Mouse (Mus musculus): ENCODE results near the gene Sorbs2. TPM values are rescaled to one million over a fixed set of nuclear protein-coding genes. Genes with fewer than 3 reads are reported as not detected.

Sorbs2 gene
- polyA plus RNA-seq (2012; rRNA removed) (2.5 and 3.7 TPM in 2 replicates), polyA plus RNA-seq (2014; fragmentation: Nextera tagmentation; extraction: Ambion mirVana) (6.2 and 7.0 TPM in 2 replicates)

- ATAC-seq (ENCODE audit: insufficient read depth): no peak
- H3K9me3 ChIP-seq (ENCODE audit: control insufficient read depth, low read length): no peaks in the 10 kb centered on the region
- no peak within 1 kb of the TSS for H3K4me3 ChIP-seq (ENCODE audit: insufficient read depth in 1 of 2, low read depth in 2 of 2, low read length in 2 of 2)
- 23% methylated on average over 16 of the region's 16 CpGs for WGBS (ENCODE audit: insufficient replicate concordance)
- no peak within 1 kb of the TSS for H3K4me2 ChIP-seq (ENCODE audit: low read depth)
- TF ChIP-seq EP300 (IDR thresholded peaks at IDR 0.05; ENCODE audit: low read depth) (no peak), CTCF (IDR thresholded peaks at IDR 0.05; ENCODE audit: low read depth) (no peak)
- no peaks in the 10 kb centered on the region for H3K4me1 ChIP-seq (replicated peaks; ENCODE audit: control insufficient read depth in 2 of 2, insufficient read depth in 2 of 2, low read length in 1 of 2)
- no peak within 1 kb of the TSS for H3K27ac ChIP-seq
- no peaks in the 10 kb centered on the region for H3K27me3 ChIP-seq (ENCODE audit: control insufficient read depth, insufficient read depth, low read length)
- DNase-seq (ENCODE audit: low read depth in 3 of 3, low spot score in 3 of 3): no peak
- no peaks in the 10 kb centered on the region for H3K36me3 ChIP-seq (replicated peaks; ENCODE audit: control insufficient read depth, insufficient read depth, low read depth)
- H3K9ac ChIP-seq (replicated peaks): no peak within 1 kb of the TSS
These were observed at the start of gene Sorbs2 for GRCm38 (mm10) chr8:45507634-45508321. Sorbs2 (plus strand) TSS chr8:45507788.

GRCm38 (mm10) chr8:45457874-45458273, 49.7 kb upstream of the Sorbs2 start:
- H3K4me1 ChIP-seq (replicated peaks; ENCODE audit: control insufficient read depth in 2 of 2, insufficient read depth in 2 of 2, low read length in 1 of 2): no peaks in the 10 kb centered on the region
- H3K4me3 ChIP-seq (ENCODE audit: insufficient read depth in 1 of 2, low read depth in 2 of 2, low read length in 2 of 2): no peak overlapping the region
- no peak overlapping the region for H3K27ac ChIP-seq
- no peak for ATAC-seq (ENCODE audit: insufficient read depth)
- no peaks in the 10 kb centered on the region for H3K27me3 ChIP-seq (ENCODE audit: control insufficient read depth, insufficient read depth, low read length)
- H3K9ac ChIP-seq (replicated peaks): no peak overlapping the region
- TF ChIP-seq CTCF (IDR thresholded peaks at IDR 0.05; ENCODE audit: low read depth) (no peak), EP300 (IDR thresholded peaks at IDR 0.05; ENCODE audit: low read depth) (no peak)
- no peak overlapping the region for H3K4me2 ChIP-seq (ENCODE audit: low read depth)
- H3K9me3 ChIP-seq (ENCODE audit: control insufficient read depth, low read length): no peaks in the 10 kb centered on the region
- H3K36me3 ChIP-seq (replicated peaks; ENCODE audit: control insufficient read depth, insufficient read depth, low read depth): no peaks in the 10 kb centered on the region
- DNase-seq (ENCODE audit: low read depth in 3 of 3, low spot score in 3 of 3): no peak

GRCm38 (mm10) chr8:45469006-45469405, 38.6 kb upstream of the Sorbs2 start:
- H3K27me3 ChIP-seq (ENCODE audit: control insufficient read depth, insufficient read depth, low read length): no peaks in the 10 kb centered on the region
- H3K4me2 ChIP-seq (ENCODE audit: low read depth): no peak overlapping the region
- H3K27ac ChIP-seq: no peak overlapping the region
- ATAC-seq (ENCODE audit: insufficient read depth): no peak
- H3K4me3 ChIP-seq (ENCODE audit: insufficient read depth in 1 of 2, low read depth in 2 of 2, low read length in 2 of 2): no peak overlapping the region
- H3K4me1 ChIP-seq (replicated peaks; ENCODE audit: control insufficient read depth in 2 of 2, insufficient read depth in 2 of 2, low read length in 1 of 2): no peaks in the 10 kb centered on the region
- TF ChIP-seq EP300 (IDR thresholded peaks at IDR 0.05; ENCODE audit: low read depth) (no peak), CTCF (IDR thresholded peaks at IDR 0.05; ENCODE audit: low read depth) (no peak)
- DNase-seq (ENCODE audit: low read depth in 3 of 3, low spot score in 3 of 3): no peak
- WGBS (ENCODE audit: insufficient replicate concordance): 58% methylated on average over 2 of the region's 2 CpGs
- no peak overlapping the region for H3K9ac ChIP-seq (replicated peaks)
- no peaks in the 10 kb centered on the region for H3K36me3 ChIP-seq (replicated peaks; ENCODE audit: control insufficient read depth, insufficient read depth, low read depth)
- H3K9me3 ChIP-seq (ENCODE audit: control insufficient read depth, low read length): no peaks in the 10 kb centered on the region

GRCm38 (mm10) chr8:45469507-45470178, 37.9 kb upstream of the Sorbs2 start:
- TF ChIP-seq EP300 (IDR thresholded peaks at IDR 0.05; ENCODE audit: low read depth): no peak
- no peak for TF ChIP-seq CTCF (IDR thresholded peaks at IDR 0.05; ENCODE audit: low read depth)
- no peak overlapping the region for H3K27ac ChIP-seq
- no peak overlapping the region for H3K9ac ChIP-seq (replicated peaks)
- WGBS (ENCODE audit: insufficient replicate concordance): 38% methylated on average over 8 of the region's 8 CpGs
- no peaks in the 10 kb centered on the region for H3K36me3 ChIP-seq (replicated peaks; ENCODE audit: control insufficient read depth, insufficient read depth, low read depth)
- H3K9me3 ChIP-seq (ENCODE audit: control insufficient read depth, low read length): no peaks in the 10 kb centered on the region
- H3K4me1 ChIP-seq (replicated peaks; ENCODE audit: control insufficient read depth in 2 of 2, insufficient read depth in 2 of 2, low read length in 1 of 2): no peaks in the 10 kb centered on the region
- no peak overlapping the region for H3K4me3 ChIP-seq (ENCODE audit: insufficient read depth in 1 of 2, low read depth in 2 of 2, low read length in 2 of 2)
- H3K27me3 ChIP-seq (ENCODE audit: control insufficient read depth, insufficient read depth, low read length): no peaks in the 10 kb centered on the region
- no peak for ATAC-seq (ENCODE audit: insufficient read depth)
- H3K4me2 ChIP-seq (ENCODE audit: low read depth): no peak overlapping the region
- no peak for DNase-seq (ENCODE audit: low read depth in 3 of 3, low spot score in 3 of 3)

- Histone ChIP-seq H3K36me3 (replicated peaks; ENCODE audit: control insufficient read depth, insufficient read depth, low read depth) (no peaks in the 10 kb centered on the region), H3K4me1 (replicated peaks; ENCODE audit: control insufficient read depth in 2 of 2, insufficient read depth in 2 of 2, low read length in 1 of 2) (no peaks in the 10 kb centered on the region), H3K27ac (no peak overlapping the region), H3K27me3 (ENCODE audit: control insufficient read depth, insufficient read depth, low read length) (no peaks in the 10 kb centered on the region), H3K9ac (replicated peaks) (no peak overlapping the region), H3K9me3 (ENCODE audit: control insufficient read depth, low read length) (no peaks in the 10 kb centered on the region), H3K4me3 (ENCODE audit: insufficient read depth in 1 of 2, low read depth in 2 of 2, low read length in 2 of 2) (no peak overlapping the region), H3K4me2 (ENCODE audit: low read depth) (no peak overlapping the region)
- WGBS (ENCODE audit: insufficient replicate concordance): 33% methylated on average over 4 of the region's 4 CpGs
- ATAC-seq (ENCODE audit: insufficient read depth): no peak
- DNase-seq (ENCODE audit: low read depth in 3 of 3, low spot score in 3 of 3): no peak
- TF ChIP-seq EP300 (IDR thresholded peaks at IDR 0.05; ENCODE audit: low read depth) (no peak), CTCF (IDR thresholded peaks at IDR 0.05; ENCODE audit: low read depth) (no peak)
These were observed 26.7 kb upstream of the Sorbs2 start for GRCm38 (mm10) chr8:45480886-45481285.
